Mouse (Mus musculus) liver, embryonic 13.5 days (tissue): ENCODE measurements around the gene Smpd4. TPM values are rescaled to one million over a fixed set of nuclear protein-coding genes. Genes with fewer than 3 reads are reported as not detected.
"Not testable (repeated sequence)": the region's sequence is repeated elsewhere in the genome, so short reads cannot be mapped to it uniquely, and the experiment has no call there.

Experiments
- ATAC-seq: fragments of 200-750 bp; cut with Nextera tagmentation; 2 replicates; pipeline ENCODE4 v1.8.0; 2017; ENCODE audit warnings: low read depth, mild to moderate bottlenecking, moderate number of reproducible peaks, moderate library complexity
- DNase-seq: peaks from one replicate; pipeline ENCODE4 v3.0.0; 2022
- H3K27ac ChIP-seq: fragments of 300-500 bp; sonication (generic); 2 replicates; pipeline ENCODE4 v1.5.1; 2015; ENCODE audit warnings: moderate library complexity, mild to moderate bottlenecking, inconsistent platforms
- H3K27me3 ChIP-seq: fragments of 300-500 bp; sonication (generic); 2 replicates; pipeline ENCODE4 v1.6.1; 2015; ENCODE audit warnings: mild to moderate bottlenecking, inconsistent platforms
- H3K36me3 ChIP-seq: fragments of 300-500 bp; sonication (generic); 2 replicates; pipeline ENCODE4 v1.6.1; 2015; ENCODE audit warnings: mild to moderate bottlenecking, inconsistent platforms
- H3K4me1 ChIP-seq: fragments of 300-500 bp; sonication (generic); replicated peaks from 2 replicates; pipeline ENCODE4 v1.6.1; 2015; ENCODE audit warnings: inconsistent platforms
- H3K4me2 ChIP-seq: fragments of 300-500 bp; sonication (generic); 2 replicates; pipeline ENCODE4 v1.6.1; 2015; ENCODE audit warnings: inconsistent platforms, mild to moderate bottlenecking, moderate library complexity
- H3K4me3 ChIP-seq: fragments of 300-500 bp; sonication (generic); replicated peaks from 2 replicates; pipeline ENCODE4 v1.5.1; 2015; ENCODE audit warnings: mild to moderate bottlenecking, inconsistent platforms
- H3K9ac ChIP-seq: fragments of 300-500 bp; sonication (generic); 2 replicates; pipeline ENCODE4 v1.6.1; 2015; ENCODE audit warnings: mild to moderate bottlenecking, inconsistent platforms
- H3K9me3 ChIP-seq: fragments of 300-500 bp; sonication (generic); replicated peaks from 2 replicates; pipeline ENCODE4 v1.6.1; 2016; ENCODE audit warnings: inconsistent platforms
- WGBS: fragments of 180-500 bp; shearing (Covaris S2); methylation state at CpG from one replicate; pipeline ENCODE4 v1.1.7; 2015; ENCODE audit not compliant: insufficient replicate concordance; 5-methylcytosine and 5-hydroxymethylcytosine counted together
- polyA plus RNA-seq: library from polyadenylated mRNA; unstranded; fragments of >200 nt; fragmentation: Nextera tagmentation; extraction: Ambion mirVana; gene quantifications from 2 replicates; pipeline ENCODE4 v1.2.1, GENCODE M21; 2015

Gene Smpd4
- polyA plus RNA-seq, 1 experiment from 2014 or later, result 16.7 TPM

DNA sequence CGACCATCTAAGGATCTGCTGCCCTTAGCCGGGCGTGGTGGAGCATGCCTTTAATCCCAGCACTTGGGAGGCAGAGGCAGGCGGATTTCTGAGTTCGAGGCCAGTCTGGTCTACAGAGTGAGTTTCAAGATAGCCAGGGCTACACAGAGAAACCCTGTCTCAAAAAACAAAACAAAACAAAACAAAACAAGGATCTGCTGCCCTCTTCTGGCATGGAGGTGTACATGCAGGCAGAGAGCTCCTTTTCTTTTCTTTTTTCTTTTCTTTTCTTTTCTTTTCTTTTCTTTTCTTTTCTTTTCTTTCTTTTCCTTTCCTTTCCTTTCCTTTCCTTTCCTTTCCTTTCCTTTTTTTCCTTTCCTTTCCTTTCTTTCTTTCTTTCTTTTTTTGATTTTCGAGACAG, 4.4 kb upstream of the Smpd4 start:
- WGBS, result 72% methylated on average over 6 of the region's 6 CpGs
- DNase-seq, H3K27me3 ChIP-seq, H3K27ac ChIP-seq, H3K4me3 ChIP-seq, H3K36me3 ChIP-seq, H3K9me3 ChIP-seq, ATAC-seq, H3K4me2 ChIP-seq, H3K9ac ChIP-seq: not testable (repeated sequence)
- H3K4me1 ChIP-seq, result peaks cover 12% of the 10 kb centered on the region

DNA sequence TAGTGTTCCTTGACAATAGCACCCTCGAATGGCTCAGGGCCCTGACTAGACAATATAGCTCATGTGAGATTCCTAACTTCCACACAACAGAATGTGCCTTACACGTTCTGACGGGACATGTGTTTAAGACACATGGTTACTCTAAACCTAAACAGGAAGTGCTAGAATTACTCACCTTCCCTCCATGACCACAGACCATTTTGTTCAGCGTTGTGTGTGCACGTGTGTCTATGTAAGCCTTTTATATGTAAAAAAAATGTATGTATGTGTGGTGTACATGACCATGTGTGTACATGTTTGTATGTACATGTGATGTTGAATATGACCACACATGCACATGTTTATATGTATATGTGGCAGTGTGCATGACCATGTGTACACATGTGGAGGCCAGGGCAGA, 2.9 kb upstream of the Smpd4 start:
- no peak overlapping the region for H3K9ac ChIP-seq
- H3K4me1 ChIP-seq, result peaks cover 27% of the 10 kb centered on the region
- H3K4me2 ChIP-seq, result no peak overlapping the region
- 47% methylated on average over 5 of the region's 5 CpGs for WGBS
- ATAC-seq, result no peak
- H3K27ac ChIP-seq, result no peak overlapping the region
- no peak for DNase-seq
- H3K36me3 ChIP-seq, result peaks cover 2% of the 10 kb centered on the region; the same call in 1 of the 2 replicates
- no peaks in the 10 kb centered on the region for H3K9me3 ChIP-seq
- no peaks in the 10 kb centered on the region for H3K27me3 ChIP-seq
- no peak overlapping the region for H3K4me3 ChIP-seq

DNA sequence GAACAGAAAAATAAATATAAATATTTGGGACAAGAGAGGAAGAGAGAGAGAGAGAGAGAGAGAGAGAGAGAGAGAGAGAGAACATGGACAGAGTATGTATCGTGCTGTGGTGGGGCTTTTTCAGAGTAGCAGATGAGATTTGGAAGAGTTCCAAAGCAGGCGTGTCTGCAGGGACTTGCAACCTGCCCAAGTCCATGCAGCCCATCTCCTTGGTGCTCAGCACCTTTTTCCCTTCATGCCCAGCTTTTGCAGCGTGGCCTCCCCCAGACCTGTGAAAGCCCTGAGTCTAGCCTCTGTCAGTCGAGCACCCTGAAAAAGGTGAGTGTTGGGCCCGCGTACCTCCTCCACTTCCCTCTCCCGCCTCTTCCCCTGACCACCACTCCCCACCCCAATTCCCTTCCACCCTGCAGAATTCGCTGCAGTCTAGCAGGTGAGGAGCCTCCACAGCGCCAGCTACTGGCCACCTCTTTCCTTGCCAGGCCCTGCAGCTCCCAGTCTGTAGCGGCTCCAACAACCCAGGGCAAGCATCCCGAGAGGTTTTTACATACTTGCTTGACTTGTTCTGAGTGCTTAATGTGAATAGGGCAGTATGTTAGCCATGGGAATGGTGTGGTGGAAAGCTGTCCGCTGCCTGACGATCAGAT, 1.1 kb upstream of the Smpd4 start:
- WGBS, result 19% methylated on average over 13 of the region's 13 CpGs
- H3K36me3 ChIP-seq, result peaks cover 20% of the 10 kb centered on the region
- H3K27ac ChIP-seq, result no peak overlapping the region
- no peaks in the 10 kb centered on the region for H3K27me3 ChIP-seq
- H3K4me3 ChIP-seq, result no peak overlapping the region
- H3K4me2 ChIP-seq, result peak overlapping the region; percentile 42
- no peaks in the 10 kb centered on the region for H3K9me3 ChIP-seq
- DNase-seq (peak; percentile 64), ATAC-seq (peak; percentile 58)
- peaks cover 31% of the 10 kb centered on the region for H3K4me1 ChIP-seq
- H3K9ac ChIP-seq, result no peak overlapping the region

DNA sequence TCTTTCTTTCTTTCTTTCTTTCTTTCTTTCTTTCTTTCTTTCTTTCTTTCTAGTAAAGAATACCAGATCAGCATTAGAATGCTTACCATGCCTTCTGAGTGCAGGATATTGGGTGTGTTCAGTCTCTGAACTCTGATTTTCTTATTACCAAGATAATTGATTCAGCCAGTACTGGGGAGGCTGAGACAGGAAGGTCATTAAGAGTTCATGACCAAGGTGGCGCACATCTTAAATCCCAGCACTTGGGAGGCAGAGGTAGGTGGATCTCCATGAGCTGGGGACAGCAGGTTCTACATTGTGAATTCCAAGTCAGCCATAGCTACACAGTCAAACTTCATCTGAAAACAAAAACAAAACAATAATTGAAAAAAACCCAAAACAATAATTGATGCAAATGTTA, 2.8 kb downstream of the Smpd4 start:
- no peak for ATAC-seq
- no peak overlapping the region for H3K9ac ChIP-seq
- WGBS, result 88% methylated on average over 1 of the region's 1 CpGs
- no peak overlapping the region for H3K4me3 ChIP-seq
- H3K4me1 ChIP-seq, result peaks cover 31% of the 10 kb centered on the region
- DNase-seq, result no peak
- H3K27me3 ChIP-seq, result no peaks in the 10 kb centered on the region
- no peaks in the 10 kb centered on the region for H3K9me3 ChIP-seq
- H3K36me3 ChIP-seq, result peaks cover 56% of the 10 kb centered on the region
- H3K4me2 ChIP-seq, result no peak overlapping the region
- no peak overlapping the region for H3K27ac ChIP-seq

DNA sequence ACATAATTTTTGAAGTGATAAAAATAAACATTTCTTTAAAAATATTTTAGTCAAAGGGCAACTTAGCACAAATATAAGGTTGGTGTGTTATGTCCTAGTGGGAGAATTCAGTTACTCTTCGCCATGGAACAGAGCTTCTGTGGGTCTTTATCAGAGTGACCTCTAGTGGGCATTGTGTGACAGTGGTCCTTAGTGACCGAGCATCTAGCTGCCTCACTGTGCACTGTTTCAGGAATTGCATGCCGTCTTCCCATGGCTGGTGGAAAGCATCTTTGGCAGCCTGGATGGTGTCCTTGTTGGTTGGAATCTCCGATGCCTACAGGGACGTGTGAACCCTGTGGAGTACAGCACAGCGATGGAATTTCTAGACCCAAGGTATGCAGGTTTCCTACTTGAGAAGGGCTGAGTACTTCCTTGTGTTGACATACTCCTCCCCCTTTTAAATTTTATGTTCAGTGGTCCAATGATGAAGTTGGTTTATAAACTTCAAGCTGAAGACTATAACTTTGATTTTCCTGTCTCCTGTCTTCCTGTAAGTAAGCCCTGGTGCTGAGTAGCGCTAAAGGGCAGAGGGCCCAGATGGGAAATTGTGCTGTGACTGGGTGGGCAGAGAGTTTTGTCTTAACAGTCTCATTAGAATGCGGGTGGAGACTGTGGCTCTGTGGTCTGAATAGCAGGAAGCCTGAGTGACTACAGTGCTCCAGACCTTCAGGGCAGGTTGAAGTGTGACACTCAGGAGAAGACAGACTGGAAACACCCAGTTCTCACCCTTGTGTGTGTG, 6.5 kb downstream of the Smpd4 start:
- Histone ChIP-seq H3K9ac (no peak overlapping the region), H3K9me3 (no peaks in the 10 kb centered on the region), H3K27me3 (no peaks in the 10 kb centered on the region), H3K27ac (no peak overlapping the region), H3K4me1 (peaks cover 9% of the 10 kb centered on the region), H3K4me3 (no peak overlapping the region), H3K4me2 (no peak overlapping the region), H3K36me3 (peaks cover 94% of the 10 kb centered on the region)
- WGBS, result 74% methylated on average over 8 of the region's 8 CpGs
- ATAC-seq, result no peak
- no peak for DNase-seq

DNA sequence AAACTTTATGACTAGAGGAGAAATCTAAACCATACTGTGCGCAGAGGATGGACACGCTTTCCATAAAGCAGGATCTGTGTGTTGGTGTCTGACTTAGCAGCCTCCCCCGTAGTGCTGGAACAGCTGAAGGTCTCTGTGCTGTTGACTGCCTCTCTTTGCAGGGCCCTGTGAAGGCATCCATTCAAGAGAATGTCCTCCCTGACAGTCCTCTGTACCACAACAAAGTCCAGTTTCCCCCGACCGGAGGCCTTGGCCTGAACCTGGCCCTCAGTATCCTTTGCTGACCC, 7.1 kb downstream of the Smpd4 start:
- H3K27ac ChIP-seq, result no peak overlapping the region
- no peaks in the 10 kb centered on the region for H3K9me3 ChIP-seq
- no peak overlapping the region for H3K9ac ChIP-seq
- no peak overlapping the region for H3K4me3 ChIP-seq
- peaks cover 5% of the 10 kb centered on the region for H3K4me1 ChIP-seq
- no peaks in the 10 kb centered on the region for H3K27me3 ChIP-seq
- DNase-seq (no peak), ATAC-seq (no peak)
- H3K36me3 ChIP-seq, result peaks cover 96% of the 10 kb centered on the region
- H3K4me2 ChIP-seq, result no peak overlapping the region
- 88% methylated on average over 5 of the region's 5 CpGs for WGBS

DNA sequence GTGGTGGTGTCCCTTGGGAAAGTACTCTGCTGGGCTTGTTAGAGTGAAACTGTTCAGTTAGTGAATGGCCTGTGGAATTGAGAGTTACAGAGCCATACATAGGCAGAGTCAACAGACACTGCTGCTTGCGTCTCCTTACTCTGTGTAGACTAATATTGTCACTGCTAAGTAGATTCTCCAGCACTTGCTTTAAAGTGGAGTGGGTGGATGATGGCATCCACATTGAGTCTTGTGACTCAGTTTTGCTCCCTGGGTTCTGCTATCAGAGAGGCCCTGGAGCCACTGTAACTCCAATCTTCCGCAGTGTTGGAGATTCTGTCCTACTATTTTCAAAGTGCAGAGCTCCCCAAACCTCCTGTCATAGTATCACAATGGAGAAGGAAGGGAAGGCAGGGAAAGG, 13.4 kb downstream of the Smpd4 start:
- H3K4me2 ChIP-seq, result no peak overlapping the region
- H3K4me1 ChIP-seq, result peaks cover 35% of the 10 kb centered on the region
- no peak overlapping the region for H3K27ac ChIP-seq
- peaks cover 92% of the 10 kb centered on the region for H3K36me3 ChIP-seq
- no peak overlapping the region for H3K4me3 ChIP-seq
- no peak for ATAC-seq
- H3K9ac ChIP-seq, result no peak overlapping the region
- H3K9me3 ChIP-seq, result no peaks in the 10 kb centered on the region
- DNase-seq, result no peak
- H3K27me3 ChIP-seq, result no peaks in the 10 kb centered on the region
- WGBS, result 98% methylated on average over 2 of the region's 2 CpGs

DNA sequence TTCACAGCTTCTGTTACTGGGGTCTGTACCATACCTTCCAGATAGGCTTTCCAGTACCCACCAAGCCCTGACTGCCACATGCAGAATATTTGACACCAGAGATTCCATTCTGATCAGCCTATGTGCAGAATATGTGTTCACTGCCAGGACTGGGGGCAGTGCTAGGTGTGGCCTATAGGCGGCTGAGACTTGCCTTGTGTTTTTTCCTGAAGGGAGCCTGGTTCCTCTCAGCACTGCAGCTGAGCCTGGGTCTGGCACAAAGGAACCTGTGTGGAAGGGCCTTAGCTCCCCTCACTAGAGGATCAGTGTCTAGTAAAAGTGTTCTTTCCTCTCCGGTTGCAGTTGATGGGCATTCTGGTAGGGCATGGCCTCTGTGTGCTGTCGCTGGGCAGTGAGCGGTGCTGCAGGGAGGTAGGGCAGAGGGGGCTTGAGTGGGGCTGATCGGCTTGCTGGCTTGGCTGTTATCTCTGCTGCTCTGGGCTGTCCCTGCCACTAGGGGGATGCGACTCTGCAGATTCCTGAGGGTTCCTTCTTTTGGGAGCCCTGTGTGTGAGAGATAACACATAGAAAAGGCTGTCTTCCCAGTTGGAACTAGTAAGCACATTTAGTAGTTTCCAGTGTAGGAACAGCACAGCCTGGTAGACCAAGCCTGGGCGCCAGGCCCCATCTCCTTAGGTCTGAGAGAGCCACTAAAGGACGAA, 14.5 kb downstream of the Smpd4 start:
- peaks cover 45% of the 10 kb centered on the region for H3K4me1 ChIP-seq
- no peak overlapping the region for H3K4me3 ChIP-seq
- H3K4me2 ChIP-seq, result no peak overlapping the region
- ATAC-seq (no peak), DNase-seq (no peak)
- H3K36me3 ChIP-seq, result peaks cover 92% of the 10 kb centered on the region
- 0 out of 2 replicates have a peak overlapping the region, but pooled peaks have one; percentile 17 for H3K9ac ChIP-seq
- WGBS, result 62% methylated on average over 8 of the region's 8 CpGs
- no peaks in the 10 kb centered on the region for H3K27me3 ChIP-seq
- no peak overlapping the region; the same call in 1 of the 2 replicates for H3K27ac ChIP-seq
- H3K9me3 ChIP-seq, result no peaks in the 10 kb centered on the region

DNA sequence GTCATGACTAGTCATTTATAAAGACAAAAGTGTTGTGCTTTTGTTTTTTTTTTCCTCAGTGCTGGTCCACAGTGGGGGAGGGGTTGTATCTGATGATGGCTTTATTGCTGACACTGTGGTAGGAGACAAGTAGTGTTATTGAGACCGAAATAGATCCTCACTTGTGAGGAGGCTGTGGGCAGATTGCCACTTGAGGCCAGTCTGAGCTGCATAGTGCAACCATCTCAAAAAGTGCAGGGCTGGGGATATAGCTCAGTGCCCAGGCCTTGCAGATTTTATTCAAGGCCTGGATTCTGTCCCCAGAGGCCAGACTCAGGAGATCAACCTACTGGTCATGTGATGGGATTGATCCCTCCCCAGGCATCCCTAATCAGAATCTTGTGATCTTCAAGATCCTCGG, 17.8 kb downstream of the Smpd4 start:
- WGBS, result 50% methylated on average over 2 of the region's 2 CpGs
- H3K4me1 ChIP-seq, result peaks cover 60% of the 10 kb centered on the region
- no peak overlapping the region for H3K4me3 ChIP-seq
- H3K9ac ChIP-seq, result peak overlapping the region; percentile 66; the same call in 1 of the 2 replicates
- H3K4me2 ChIP-seq, result peak overlapping the region; percentile 49; the same call in 1 of the 2 replicates
- H3K36me3 ChIP-seq, result peaks cover 92% of the 10 kb centered on the region
- H3K27ac ChIP-seq, result peak overlapping the region; percentile 99
- H3K9me3 ChIP-seq, result no peaks in the 10 kb centered on the region
- no peaks in the 10 kb centered on the region for H3K27me3 ChIP-seq
- ATAC-seq, result peak; percentile 14; the same call in 1 of the 2 replicates
- no peak for DNase-seq

DNA sequence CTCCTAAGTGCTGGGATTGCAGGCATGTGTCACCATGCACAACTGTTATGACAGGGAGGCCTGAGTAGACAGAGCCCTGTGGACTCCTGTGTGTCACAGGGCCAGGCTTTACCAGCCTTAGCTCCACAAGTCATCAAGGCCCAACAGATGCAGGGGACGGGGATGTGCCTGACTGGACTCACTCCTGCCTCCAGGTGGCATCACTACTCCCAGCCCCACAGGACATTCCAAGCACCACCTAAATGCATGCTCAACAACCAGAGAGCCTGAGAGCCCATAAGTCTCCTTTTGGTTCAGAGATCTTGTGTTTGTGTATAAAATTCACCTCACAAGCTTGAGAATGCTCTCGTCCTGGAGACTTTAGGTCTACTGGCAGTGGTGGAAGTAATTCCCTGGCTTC, 18.5 kb downstream of the Smpd4 start:
- Histone ChIP-seq H3K4me1 (peaks cover 60% of the 10 kb centered on the region), H3K4me3 (0 out of 2 replicates have a peak overlapping the region, but pooled peaks have one; percentile 12), H3K27me3 (no peaks in the 10 kb centered on the region), H3K36me3 (peaks cover 92% of the 10 kb centered on the region), H3K27ac (peak overlapping the region; percentile 99), H3K9ac (peak overlapping the region; percentile 66), H3K9me3 (no peaks in the 10 kb centered on the region), H3K4me2 (peak overlapping the region; percentile 49)
- 81% methylated on average over 2 of the region's 2 CpGs for WGBS
- DNase-seq, result no peak
- ATAC-seq, result peak; percentile 2; the same call in 1 of the 2 replicates

DNA sequence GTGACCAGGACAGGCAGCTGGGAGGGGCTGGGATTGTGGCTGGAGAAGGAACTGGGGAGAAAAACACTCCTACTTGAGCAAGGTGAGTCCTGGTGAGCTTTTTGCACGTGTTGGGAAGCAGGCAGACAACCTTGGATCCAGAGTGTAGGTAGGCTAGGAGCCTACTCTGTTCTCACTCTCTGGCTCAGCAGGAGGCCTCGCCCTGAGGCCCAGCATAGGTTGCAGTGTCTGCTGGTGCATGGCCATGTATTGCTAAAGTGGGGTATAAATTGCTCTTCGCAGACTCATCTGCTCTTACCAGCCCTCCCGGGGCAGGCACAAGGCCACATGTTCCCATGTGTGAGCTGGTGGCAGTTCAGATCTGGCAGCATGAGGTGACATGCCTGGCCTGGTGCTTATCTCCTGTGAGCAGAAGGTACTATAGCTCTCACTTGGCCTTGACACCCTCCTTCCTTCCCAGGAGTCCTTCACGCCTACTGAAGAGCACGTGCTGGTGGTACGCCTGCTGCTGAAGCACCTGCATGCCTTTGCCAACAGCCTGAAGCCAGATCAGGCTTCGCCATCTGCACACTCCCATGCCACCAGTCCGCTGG, 19.0 kb downstream of the Smpd4 start:
- WGBS, result 37% methylated on average over 9 of the region's 9 CpGs
- ATAC-seq, result peak; percentile 97
- Histone ChIP-seq H3K4me1 (peaks cover 60% of the 10 kb centered on the region), H3K36me3 (peaks cover 92% of the 10 kb centered on the region), H3K27ac (peak overlapping the region; percentile 99), H3K9me3 (no peaks in the 10 kb centered on the region), H3K9ac (peak overlapping the region; percentile 66), H3K4me2 (peak overlapping the region; percentile 49), H3K4me3 (0 out of 2 replicates have a peak overlapping the region, but pooled peaks have one; percentile 12), H3K27me3 (no peaks in the 10 kb centered on the region)
- DNase-seq, result peak; percentile 81
